Mouse (Mus musculus): Measurements from ENCODE around the gene Atp5c1.

The Atp5c1 gene

GRCm38 (mm10) chr2:10050878-10051277 lies 29.4 kb downstream of the Atp5c1 start:
- no peak for DNase-seq (ENCODE audit: low read depth, low spot score)

GRCm38 (mm10) chr2:10049456-10049855 lies 30.9 kb downstream of the Atp5c1 start:
- DNase-seq (ENCODE audit: low read depth, low spot score): no peak

- peak; percentile 95 for DNase-seq (ENCODE audit: low read depth, low spot score)
These were observed 31.8 kb downstream of the Atp5c1 start, which contains the start of gene Taf3 for GRCm38 (mm10) chr2:10048461-10048860. TSS of gene Taf3 (minus strand) at chr2:10048596.

GRCm38 (mm10) chr2:10047758-10048436 lies 32.4 kb downstream of the Atp5c1 start:
- DNase-seq (ENCODE audit: low read depth, low spot score): no peak

GRCm38 (mm10) chr2:10034976-10035375 lies 45.3 kb downstream of the Atp5c1 start:
- DNase-seq (ENCODE audit: low read depth, low spot score): no peak

GRCm38 (mm10) chr2:10033684-10034083 lies 46.6 kb downstream of the Atp5c1 start:
- DNase-seq (ENCODE audit: low read depth, low spot score): peak; percentile 35

- DNase-seq (ENCODE audit: low read depth, low spot score): no peak
These were observed 50.6 kb downstream of the Atp5c1 start for GRCm38 (mm10) chr2:10029755-10030154.

GRCm38 (mm10) chr2:10024264-10024663 lies 56.0 kb downstream of the Atp5c1 start:
- peak; percentile 31 for DNase-seq (ENCODE audit: low read depth, low spot score)

- DNase-seq (ENCODE audit: low read depth, low spot score): no peak
These were observed 59.0 kb downstream of the Atp5c1 start for GRCm38 (mm10) chr2:10021296-10021695.

- no peak for DNase-seq (ENCODE audit: low read depth, low spot score)
These were observed 65.2 kb downstream of the Atp5c1 start for GRCm38 (mm10) chr2:10014951-10015635.

GRCm38 (mm10) chr2:10010263-10010909 lies 69.9 kb downstream of the Atp5c1 start:
- DNase-seq (ENCODE audit: low read depth, low spot score): peak; percentile 62

- DNase-seq (ENCODE audit: low read depth, low spot score): peak; percentile 22
These were observed 70.5 kb downstream of the Atp5c1 start for GRCm38 (mm10) chr2:10009671-10010254.

GRCm38 (mm10) chr2:10008593-10008992 lies 71.7 kb downstream of the Atp5c1 start:
- no peak for DNase-seq (ENCODE audit: low read depth, low spot score)
